Mouse (Mus musculus) limb, embryonic 11.5 days (tissue): ENCODE data around the gene Usp39. TPM values are rescaled to one million over a fixed set of nuclear protein-coding genes. Genes with fewer than 3 reads are reported as not detected.

Experiments
- ATAC-seq: fragments of 200-750 bp; cut with Nextera tagmentation; 2 replicates; pipeline ENCODE4 v1.8.0; 2017; ENCODE audit warnings: low read depth; ENCODE audit not compliant: insufficient number of reproducible peaks, low FRiP score, low TSS enrichment
- DNase-seq: peaks from one replicate; pipeline ENCODE4 v3.0.0-alpha.2; 2015; ENCODE audit warnings: low spot score
- H3K27ac ChIP-seq: fragments of 300-500 bp; sonication (generic); replicated peaks from 2 replicates; pipeline ENCODE4 v1.5.1; 2014; ENCODE audit warnings: low read depth, mild to moderate bottlenecking, low read length
- H3K27me3 ChIP-seq: fragments of 300-500 bp; sonication (generic); 2 replicates; pipeline ENCODE4 v1.6.1; 2014; ENCODE audit warnings: mild to moderate bottlenecking, low read length, mixed read lengths; ENCODE audit not compliant: control insufficient read depth, insufficient read depth
- H3K36me3 ChIP-seq: fragments of 300-500 bp; sonication (generic); 2 replicates; pipeline ENCODE4 v1.6.1; 2014; ENCODE audit warnings: mild to moderate bottlenecking, low read length, moderate library complexity, mixed read lengths; ENCODE audit not compliant: control insufficient read depth, insufficient read depth
- H3K4me1 ChIP-seq: fragments of 300-500 bp; sonication (generic); 2 replicates; pipeline ENCODE4 v1.6.1; 2014; ENCODE audit warnings: low read length, mixed read lengths; ENCODE audit not compliant: control insufficient read depth, insufficient read depth
- H3K4me2 ChIP-seq: fragments of 300-500 bp; sonication (generic); 2 replicates; pipeline ENCODE4 v1.6.1; 2014; ENCODE audit warnings: low read depth, mild to moderate bottlenecking, moderate library complexity; ENCODE audit not compliant: severe bottlenecking
- H3K4me3 ChIP-seq: fragments of 300-500 bp; sonication (generic); 2 replicates; pipeline ENCODE4 v1.5.1; 2014; ENCODE audit warnings: low read depth, low read length
- H3K9ac ChIP-seq: fragments of 300-500 bp; sonication (generic); 2 replicates; pipeline ENCODE4 v1.6.1; 2014; ENCODE audit warnings: mild to moderate bottlenecking, low read length
- H3K9me3 ChIP-seq: fragments of 300-500 bp; sonication (generic); 2 replicates; pipeline ENCODE4 v1.6.1; 2016; ENCODE audit warnings: low read length; ENCODE audit not compliant: control insufficient read depth
- WGBS: fragments of 180-500 bp; shearing (Covaris S2); extraction: QIAGEN DNeasy Blood & Tissue Kit; methylation state at CpG from one replicate; pipeline ENCODE4 v1.1.7; 2014; 5-methylcytosine and 5-hydroxymethylcytosine counted together
- polyA plus RNA-seq: library from polyadenylated mRNA; unstranded; fragments of >200 nt; fragmentation: Nextera tagmentation; extraction: Ambion mirVana; gene quantifications from 2 replicates; pipeline ENCODE4 v1.2.1, GENCODE M21; 2014

Usp39 gene
- polyA plus RNA-seq, 1 experiment from 2014 or later, result 101 TPM

DNA sequence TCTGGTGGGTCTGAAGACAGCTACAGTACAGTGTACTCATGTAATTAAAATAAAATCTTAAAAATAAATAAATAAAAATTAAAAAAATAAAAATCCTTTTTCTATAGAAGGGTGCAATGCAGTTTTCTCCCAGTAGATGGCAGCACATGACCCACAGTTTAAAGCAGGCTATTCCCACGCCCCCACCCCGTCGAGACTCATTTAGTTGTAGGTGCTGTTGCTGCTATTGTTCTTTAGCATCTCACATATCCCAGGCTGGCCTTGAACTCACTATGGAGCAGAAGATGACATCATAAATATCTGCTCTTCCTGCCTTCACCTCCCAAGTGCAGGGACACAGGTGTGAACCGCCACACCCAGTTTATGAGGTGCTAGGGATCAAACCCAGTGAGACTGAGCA, 61.1 kb downstream of the Usp39 start:
- no peaks in the 10 kb centered on the region for H3K4me1 ChIP-seq
- H3K36me3 ChIP-seq, result no peaks in the 10 kb centered on the region
- no peaks in the 10 kb centered on the region for H3K27me3 ChIP-seq
- no peak overlapping the region for H3K4me3 ChIP-seq
- no peak overlapping the region for H3K9ac ChIP-seq
- no peak overlapping the region for H3K27ac ChIP-seq
- ATAC-seq (peak; percentile 54; the same call in 1 of the 2 replicates), DNase-seq (peak; percentile 58)
- no peak overlapping the region for H3K4me2 ChIP-seq
- 20% methylated on average over 4 of the region's 4 CpGs for WGBS
- H3K9me3 ChIP-seq, result no peaks in the 10 kb centered on the region

DNA sequence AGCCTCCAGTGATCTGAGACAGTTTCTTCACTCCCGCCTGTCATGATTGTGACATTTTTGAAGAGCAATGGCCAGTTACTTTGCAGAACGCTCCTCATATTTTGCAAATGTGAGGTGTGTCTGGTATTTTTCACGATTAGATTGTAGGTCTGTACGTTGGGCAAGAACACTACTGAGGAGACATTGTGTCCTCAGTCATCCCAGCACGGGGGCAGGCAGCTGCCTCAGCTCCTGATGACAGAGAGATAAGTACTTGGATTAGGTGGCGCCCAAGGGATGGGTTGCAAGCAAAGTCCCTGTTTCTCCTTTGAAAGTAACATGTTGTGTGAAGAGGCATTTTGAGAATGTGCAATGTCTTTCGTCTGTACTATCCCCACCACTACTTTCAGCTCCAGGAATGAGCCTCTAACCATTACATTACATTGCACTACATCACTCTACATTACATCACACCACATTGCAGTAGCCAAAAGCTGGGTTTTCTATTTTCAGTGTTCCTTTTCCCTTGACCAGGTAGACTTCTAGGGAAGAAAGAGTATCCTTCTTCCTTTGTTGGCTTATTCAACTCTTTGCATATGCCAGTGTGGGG, 64.5 kb downstream of the Usp39 start:
- ATAC-seq (no peak), DNase-seq (no peak)
- Histone ChIP-seq H3K4me1 (no peaks in the 10 kb centered on the region), H3K27me3 (no peaks in the 10 kb centered on the region), H3K9ac (no peak overlapping the region), H3K4me2 (no peak overlapping the region), H3K27ac (no peak overlapping the region), H3K9me3 (no peaks in the 10 kb centered on the region), H3K36me3 (no peaks in the 10 kb centered on the region), H3K4me3 (no peak overlapping the region)
- 73% methylated on average over 7 of the region's 7 CpGs for WGBS

- H3K36me3 ChIP-seq, result no peaks in the 10 kb centered on the region
- no peaks in the 10 kb centered on the region for H3K9me3 ChIP-seq
- H3K4me2 ChIP-seq, result no peak overlapping the region
- H3K27ac ChIP-seq, result no peak overlapping the region
- H3K9ac ChIP-seq, result no peak overlapping the region
- no peaks in the 10 kb centered on the region for H3K4me1 ChIP-seq
- no peaks in the 10 kb centered on the region for H3K27me3 ChIP-seq
- no peak overlapping the region for H3K4me3 ChIP-seq
- no peak for ATAC-seq
- DNase-seq, result no peak
- WGBS, result 83% methylated on average over 7 of the region's 7 CpGs
These were observed 65.5 kb downstream of the Usp39 start for GRCm38 (mm10) chr6:72279505-72279904.

GRCm38 (mm10) chr6:72278835-72279234, 66.1 kb downstream of the Usp39 start:
- ATAC-seq (no peak), DNase-seq (no peak)
- Histone ChIP-seq H3K4me2 (no peak overlapping the region), H3K9ac (no peak overlapping the region), H3K27me3 (no peaks in the 10 kb centered on the region), H3K36me3 (no peaks in the 10 kb centered on the region), H3K4me3 (no peak overlapping the region), H3K27ac (no peak overlapping the region), H3K4me1 (no peaks in the 10 kb centered on the region), H3K9me3 (no peaks in the 10 kb centered on the region)
- WGBS, result 69% methylated on average over 4 of the region's 4 CpGs

GRCm38 (mm10) chr6:72277508-72278166, 67.3 kb downstream of the Usp39 start:
- Histone ChIP-seq H3K9ac (no peak overlapping the region), H3K4me1 (no peaks in the 10 kb centered on the region), H3K4me3 (no peak overlapping the region), H3K4me2 (no peak overlapping the region), H3K27ac (0 out of 2 replicates have a peak overlapping the region, but pooled peaks have one; percentile 15), H3K9me3 (no peaks in the 10 kb centered on the region), H3K36me3 (no peaks in the 10 kb centered on the region), H3K27me3 (no peaks in the 10 kb centered on the region)
- WGBS, result 81% methylated on average over 9 of the region's 9 CpGs
- DNase-seq, result no peak
- ATAC-seq, result no peak

DNA sequence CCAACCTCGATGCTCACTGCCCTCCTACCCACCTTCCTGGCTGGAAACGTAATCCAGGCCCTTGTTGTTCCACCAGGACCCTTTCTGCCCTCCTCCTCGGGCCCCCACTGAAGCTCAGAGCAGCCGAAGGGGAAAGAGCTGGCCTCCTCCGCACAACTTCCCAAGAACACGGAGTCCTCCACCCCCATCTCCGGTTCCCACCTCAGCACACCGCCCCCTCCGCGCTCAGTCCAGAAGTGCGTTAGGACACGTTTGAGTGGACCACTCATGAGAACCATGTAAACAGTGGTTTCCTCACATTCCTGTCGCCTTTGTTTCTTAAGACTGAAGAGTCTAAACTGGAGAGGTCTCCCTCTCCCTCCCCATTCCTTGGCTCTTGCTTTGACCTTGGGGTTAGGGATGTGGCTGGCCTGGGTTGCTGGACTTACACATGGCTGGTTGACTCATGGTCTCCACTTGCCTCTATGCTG, 68.0 kb downstream of the Usp39 start:
- Histone ChIP-seq H3K4me2 (no peak overlapping the region), H3K4me3 (no peak overlapping the region), H3K27me3 (no peaks in the 10 kb centered on the region), H3K9ac (no peak overlapping the region), H3K27ac (peak overlapping the region; percentile 15; the same call in 1 of the 2 replicates), H3K9me3 (no peaks in the 10 kb centered on the region), H3K36me3 (no peaks in the 10 kb centered on the region), H3K4me1 (no peaks in the 10 kb centered on the region)
- DNase-seq (no peak), ATAC-seq (no peak)
- 89% methylated on average over 13 of the region's 13 CpGs for WGBS

- H3K27ac ChIP-seq, result no peak overlapping the region
These were observed 68.8 kb downstream of the Usp39 start for GRCm38 (mm10) chr6:72276141-72276540.

DNA sequence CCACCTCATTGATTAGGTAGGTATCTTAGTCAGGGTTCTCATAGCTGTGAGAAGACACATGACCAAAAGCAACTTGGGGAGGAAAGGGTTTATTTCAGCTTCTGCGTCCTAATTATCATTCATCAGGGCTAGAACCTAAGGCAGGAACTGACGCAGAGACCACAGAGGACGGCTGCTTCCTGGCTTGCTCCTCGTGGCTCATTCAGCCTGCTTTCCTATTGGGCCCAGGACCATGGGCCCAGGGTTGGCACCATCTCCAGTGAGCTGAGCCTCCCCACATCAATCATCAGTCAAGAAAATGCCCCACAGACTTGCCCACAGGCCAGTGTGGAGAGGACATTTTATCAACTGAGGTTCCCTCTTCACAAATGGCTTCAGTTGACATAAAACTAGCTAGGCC, 69.5 kb downstream of the Usp39 start:
- Histone ChIP-seq H3K4me3 (no peak overlapping the region), H3K27ac (no peak overlapping the region), H3K36me3 (no peaks in the 10 kb centered on the region), H3K27me3 (no peaks in the 10 kb centered on the region), H3K4me2 (no peak overlapping the region), H3K9me3 (no peaks in the 10 kb centered on the region), H3K9ac (no peak overlapping the region), H3K4me1 (no peaks in the 10 kb centered on the region)
- no peak for ATAC-seq
- DNase-seq, result no peak
- 80% methylated on average over 4 of the region's 4 CpGs for WGBS

More at GRCm38 (mm10) chr6:72276141-72276540, 68.8 kb downstream of the Usp39 start:
- Histone ChIP-seq H3K9me3 (no peaks in the 10 kb centered on the region), H3K9ac (no peak overlapping the region), H3K4me2 (no peak overlapping the region), H3K36me3 (no peaks in the 10 kb centered on the region), H3K4me3 (no peak overlapping the region), H3K4me1 (no peaks in the 10 kb centered on the region), H3K27me3 (no peaks in the 10 kb centered on the region)
- WGBS, result 88% methylated on average over 6 of the region's 6 CpGs
- no peak for DNase-seq
- ATAC-seq, result no peak
